Comparison of ENCODE assay signal across 14 mouse cellular contexts in genomic region chr5:132318026-132318765, GRCm38 (mm10).
"Had no signal": no experiment of that assay in that cellular context is flagged by ENCODE, and none has a peak within 500 bp of the region (broad histone marks: within the 10 kb centered on the region; RNA-seq: fewer than 3 reads in every experiment).

No protein-coding gene starts in this region.

- H3K27ac ChIP-seq: limb, embryonic 13.5 days; liver, embryonic 14.5 days; midbrain, embryonic 15.5 days; neural tube, embryonic 13.5 days had no signal

- H3K4me3 ChIP-seq: limb, embryonic 13.5 days; midbrain, embryonic 15.5 days; neural tube, embryonic 13.5 days had no signal

- DNase-seq: kidney, postnatal 36 days; layer of hippocampus, adult 9-11 months; layer of hippocampus, postnatal 36 days; lung, adult 2 months; lung, postnatal 36 days; retina, postnatal 1 day; right cerebral cortex, postnatal 4 days; spleen, adult 18-20 months; thymus, adult 18-20 months; thymus, postnatal 14 days had no signal

- H3K27me3 ChIP-seq: limb, embryonic 13.5 days; midbrain, embryonic 15.5 days; neural tube, embryonic 13.5 days had no signal
